Mouse (Mus musculus): ENCODE measurements around the gene Psme2b. TPM values are rescaled to one million over a fixed set of nuclear protein-coding genes. Genes with fewer than 3 reads are reported as not detected.
"Not testable (repeated sequence)": the region's sequence is repeated elsewhere in the genome, so short reads cannot be mapped to it uniquely, and the experiment has no call there.

Psme2b gene
- 2.0 and 2.1 TPM in 2 replicates for total RNA-seq (2012; rRNA removed)

DNA sequence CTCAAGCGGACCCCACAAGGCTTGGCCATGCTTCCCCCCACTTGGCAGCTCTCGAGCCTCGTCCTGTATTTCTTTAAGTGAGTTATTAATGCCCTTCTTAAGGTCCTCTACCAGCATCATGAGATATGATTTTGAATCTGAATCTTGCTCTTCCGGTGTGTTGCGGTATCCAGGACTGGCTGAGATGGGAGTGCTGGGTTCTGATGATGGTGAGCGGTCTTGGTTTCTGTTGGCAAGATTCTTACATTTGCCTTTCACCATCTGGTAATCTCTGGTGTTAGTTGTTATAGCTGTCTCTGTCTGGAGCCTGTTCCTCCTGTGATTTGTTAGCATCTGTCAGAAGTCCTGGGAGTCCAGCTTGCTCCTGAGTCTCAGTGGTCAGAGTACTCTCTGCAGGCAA is at the start of gene Psme2b:
TSS of gene Psme2b (minus strand) at position 101 of the 400 bp plus-strand sequence.
- DNase-seq (ENCODE audit: low read depth, low spot score); H3K36me3 ChIP-seq (ENCODE audit: control insufficient read depth, insufficient read depth, low read length, poor library complexity, severe bottlenecking); H3K4me3 ChIP-seq (ENCODE audit: insufficient read depth in 1 of 2, low read depth in 1 of 2, low read length in 2 of 2, poor library complexity in 1 of 2, severe bottlenecking in 1 of 2); H3K27ac ChIP-seq (ENCODE audit: insufficient read depth, low read depth, low read length, poor library complexity, severe bottlenecking); H3K4me1 ChIP-seq (ENCODE audit: control insufficient read depth in 2 of 2, insufficient read depth in 2 of 2, low read length in 2 of 2, poor library complexity in 1 of 2); H3K9me3 ChIP-seq (ENCODE audit: control insufficient read depth, insufficient read depth, low read depth, low read length); in situ Hi-C loops (cut with MboI; ENCODE audit: low sequenced_read_pairs in 2 of 2, unreplicated experiment in 2 of 2); H3K9ac ChIP-seq (ENCODE audit: insufficient read depth, low read depth, low read length, poor library complexity, severe bottlenecking): not testable (repeated sequence)

DNA sequence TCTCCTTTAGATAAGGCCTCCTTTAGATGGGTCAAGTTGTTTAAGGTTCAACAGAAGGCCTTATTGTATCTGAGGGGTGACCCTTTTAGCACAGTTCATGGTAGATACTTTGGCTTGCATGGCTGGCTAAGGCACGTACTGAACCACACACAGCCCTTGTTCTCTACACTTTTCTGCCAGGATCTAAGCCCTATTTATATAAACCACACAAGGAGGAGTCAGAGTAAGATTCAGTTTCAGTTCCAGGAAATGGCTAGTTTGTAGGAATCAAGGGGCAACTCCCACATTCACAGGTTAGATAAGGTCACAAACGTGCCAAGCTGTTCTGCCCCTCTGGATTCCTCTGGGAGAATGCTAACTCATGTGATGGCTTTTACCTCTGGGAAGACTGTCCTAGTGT is 48.0 kb upstream of the Psme2b start, which contains the start of gene Tgtp1:
TSS of gene Tgtp1 (minus strand) at position 155 of the 400 bp plus-strand sequence.
- in situ Hi-C loops (cut with MboI; ENCODE audit: low sequenced_read_pairs in 2 of 2, unreplicated experiment in 2 of 2): loop anchor here in 1 of 2 experiments (10.0 kb wide), 1 partner anchor 81 kb away; the partner anchor contains the start of gene Ifi47
- H3K9ac ChIP-seq (ENCODE audit: insufficient read depth, low read depth, low read length, poor library complexity, severe bottlenecking); H3K36me3 ChIP-seq (ENCODE audit: control insufficient read depth, insufficient read depth, low read length, poor library complexity, severe bottlenecking); DNase-seq (ENCODE audit: low read depth, low spot score); H3K4me3 ChIP-seq (ENCODE audit: insufficient read depth in 1 of 2, low read depth in 1 of 2, low read length in 2 of 2, poor library complexity in 1 of 2, severe bottlenecking in 1 of 2); H3K9me3 ChIP-seq (ENCODE audit: control insufficient read depth, insufficient read depth, low read depth, low read length); H3K4me1 ChIP-seq (ENCODE audit: control insufficient read depth in 2 of 2, insufficient read depth in 2 of 2, low read length in 2 of 2, poor library complexity in 1 of 2); H3K27ac ChIP-seq (ENCODE audit: insufficient read depth, low read depth, low read length, poor library complexity, severe bottlenecking): not testable (repeated sequence)

DNA sequence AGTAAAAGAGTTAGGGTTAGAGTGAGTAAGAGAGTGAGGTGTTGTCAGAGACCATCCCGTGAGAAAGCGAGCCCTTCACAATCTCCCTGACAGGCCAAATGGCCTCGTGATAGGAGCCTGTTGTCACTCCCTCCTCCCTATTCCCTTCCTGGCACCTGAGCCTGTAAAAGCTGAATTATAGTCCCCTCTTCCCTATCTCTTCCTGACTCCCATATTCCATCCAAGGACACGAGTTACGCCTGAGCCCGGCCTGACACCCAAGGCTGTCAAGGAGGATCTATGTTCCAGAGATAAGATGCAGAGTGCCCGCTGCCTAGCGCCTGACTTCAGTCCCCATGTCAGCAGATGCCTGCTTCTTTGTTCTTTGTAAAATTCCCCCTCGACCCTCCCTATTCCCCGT is 47.3 kb upstream of the Psme2b start:
- not testable (repeated sequence) for H3K4me3 ChIP-seq (ENCODE audit: insufficient read depth in 1 of 2, low read depth in 1 of 2, low read length in 2 of 2, poor library complexity in 1 of 2, severe bottlenecking in 1 of 2); H3K27ac ChIP-seq (ENCODE audit: insufficient read depth, low read depth, low read length, poor library complexity, severe bottlenecking); H3K9ac ChIP-seq (ENCODE audit: insufficient read depth, low read depth, low read length, poor library complexity, severe bottlenecking); H3K9me3 ChIP-seq (ENCODE audit: control insufficient read depth, insufficient read depth, low read depth, low read length); DNase-seq (ENCODE audit: low read depth, low spot score); H3K4me1 ChIP-seq (ENCODE audit: control insufficient read depth in 2 of 2, insufficient read depth in 2 of 2, low read length in 2 of 2, poor library complexity in 1 of 2); H3K36me3 ChIP-seq (ENCODE audit: control insufficient read depth, insufficient read depth, low read length, poor library complexity, severe bottlenecking)
- in situ Hi-C loops (cut with MboI; ENCODE audit: low sequenced_read_pairs in 2 of 2, unreplicated experiment in 2 of 2): loop anchor here in 1 of 2 experiments (10.0 kb wide), 1 partner anchor 82 kb away; the partner anchor contains the start of gene Ifi47

DNA sequence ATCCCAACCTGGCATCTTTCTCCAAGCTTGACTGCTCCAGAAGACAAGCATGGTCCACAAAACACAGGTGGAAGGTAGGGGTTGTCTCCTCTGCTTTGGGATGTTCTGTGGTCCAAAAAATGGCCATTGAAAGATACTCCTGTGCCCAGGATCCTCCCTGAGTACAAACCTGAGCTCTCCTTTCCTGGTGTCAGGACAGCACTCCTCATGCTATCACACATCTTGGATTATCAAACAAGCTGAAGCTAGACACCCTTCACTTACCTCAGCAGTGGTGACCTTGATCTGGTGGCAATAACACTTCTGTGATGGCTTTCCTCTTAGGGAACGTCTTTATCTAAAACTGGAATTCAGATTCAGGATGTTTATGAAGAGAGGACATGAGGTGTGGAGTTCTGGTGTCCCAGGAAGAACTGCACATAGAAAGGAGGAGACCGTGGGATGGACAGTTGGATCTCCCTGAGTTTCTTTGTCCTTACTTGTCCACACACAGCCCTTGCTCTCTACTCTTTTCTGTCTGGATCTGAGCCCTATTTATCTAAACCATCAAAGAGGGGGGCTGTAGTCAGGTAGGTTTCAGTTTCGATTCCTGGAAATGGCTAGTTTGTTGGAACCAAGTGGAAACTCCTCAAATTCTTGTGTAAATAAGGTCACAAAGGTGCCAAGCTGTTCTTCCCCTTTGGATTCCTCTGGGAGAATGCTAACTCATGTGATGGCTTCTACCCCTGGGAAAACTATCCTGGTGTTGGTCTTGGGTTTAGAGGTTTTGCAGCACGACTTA is 45.9 kb upstream of the Psme2b start, which contains the start of gene Gm12185:
TSS of gene Gm12185 (minus strand) at position 487 of the 781 bp plus-strand sequence.
- in situ Hi-C loops (cut with MboI; ENCODE audit: low sequenced_read_pairs in 2 of 2, unreplicated experiment in 2 of 2): loop anchor here in 1 of 2 experiments (10.0 kb wide), 1 partner anchor 83 kb away; the partner anchor contains the start of gene Ifi47
- not testable (repeated sequence) for H3K36me3 ChIP-seq (ENCODE audit: control insufficient read depth, insufficient read depth, low read length, poor library complexity, severe bottlenecking)

DNA sequence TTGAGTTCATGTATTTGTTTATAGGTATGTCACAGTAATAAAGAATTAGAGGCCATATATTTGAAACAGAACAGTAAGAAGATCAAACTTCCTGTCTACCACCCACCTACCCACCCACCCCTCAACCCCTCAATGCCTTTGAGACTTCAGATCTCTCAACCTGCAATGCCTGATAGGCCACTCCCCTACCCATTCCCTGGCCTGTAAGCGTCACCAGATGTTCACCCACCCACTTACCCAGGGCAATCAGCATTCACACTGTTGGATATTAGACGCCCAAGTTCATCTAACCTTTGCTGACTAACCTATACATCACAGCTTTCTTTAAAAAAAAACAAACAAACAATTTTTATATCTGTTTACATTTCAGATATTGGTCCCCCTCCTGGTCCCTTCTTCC is 44.0 kb upstream of the Psme2b start:
- not testable (repeated sequence) for H3K27ac ChIP-seq (ENCODE audit: insufficient read depth, low read depth, low read length, poor library complexity, severe bottlenecking); H3K36me3 ChIP-seq (ENCODE audit: control insufficient read depth, insufficient read depth, low read length, poor library complexity, severe bottlenecking); H3K9me3 ChIP-seq (ENCODE audit: control insufficient read depth, insufficient read depth, low read depth, low read length); H3K4me3 ChIP-seq (ENCODE audit: insufficient read depth in 1 of 2, low read depth in 1 of 2, low read length in 2 of 2, poor library complexity in 1 of 2, severe bottlenecking in 1 of 2); DNase-seq (ENCODE audit: low read depth, low spot score); H3K4me1 ChIP-seq (ENCODE audit: control insufficient read depth in 2 of 2, insufficient read depth in 2 of 2, low read length in 2 of 2, poor library complexity in 1 of 2); H3K9ac ChIP-seq (ENCODE audit: insufficient read depth, low read depth, low read length, poor library complexity, severe bottlenecking)
- in situ Hi-C loops (cut with MboI; ENCODE audit: low sequenced_read_pairs in 2 of 2, unreplicated experiment in 2 of 2): loop anchor here in 1 of 2 experiments (10.0 kb wide), 1 partner anchor 85 kb away; the partner anchor contains the start of gene Ifi47

More for the DNA sequence above, 45.9 kb upstream of the Psme2b start, which contains the start of gene Gm12185:
- DNase-seq (ENCODE audit: low read depth, low spot score); H3K4me1 ChIP-seq (ENCODE audit: control insufficient read depth in 2 of 2, insufficient read depth in 2 of 2, low read length in 2 of 2, poor library complexity in 1 of 2); H3K27ac ChIP-seq (ENCODE audit: insufficient read depth, low read depth, low read length, poor library complexity, severe bottlenecking); H3K9me3 ChIP-seq (ENCODE audit: control insufficient read depth, insufficient read depth, low read depth, low read length); H3K4me3 ChIP-seq (ENCODE audit: insufficient read depth in 1 of 2, low read depth in 1 of 2, low read length in 2 of 2, poor library complexity in 1 of 2, severe bottlenecking in 1 of 2); H3K9ac ChIP-seq (ENCODE audit: insufficient read depth, low read depth, low read length, poor library complexity, severe bottlenecking): not testable (repeated sequence)

GRCm38 (mm10) chr11:48988219-48988618 is 42.2 kb upstream of the Psme2b start:
- H3K4me1 ChIP-seq (ENCODE audit: control insufficient read depth in 2 of 2, insufficient read depth in 2 of 2, low read length in 2 of 2, poor library complexity in 1 of 2); H3K9me3 ChIP-seq (ENCODE audit: control insufficient read depth, insufficient read depth, low read depth, low read length); DNase-seq (ENCODE audit: low read depth, low spot score); H3K4me3 ChIP-seq (ENCODE audit: insufficient read depth in 1 of 2, low read depth in 1 of 2, low read length in 2 of 2, poor library complexity in 1 of 2, severe bottlenecking in 1 of 2); H3K9ac ChIP-seq (ENCODE audit: insufficient read depth, low read depth, low read length, poor library complexity, severe bottlenecking); in situ Hi-C loops (cut with MboI; ENCODE audit: low sequenced_read_pairs in 2 of 2, unreplicated experiment in 2 of 2); H3K36me3 ChIP-seq (ENCODE audit: control insufficient read depth, insufficient read depth, low read length, poor library complexity, severe bottlenecking); H3K27ac ChIP-seq (ENCODE audit: insufficient read depth, low read depth, low read length, poor library complexity, severe bottlenecking): not testable (repeated sequence)

DNA sequence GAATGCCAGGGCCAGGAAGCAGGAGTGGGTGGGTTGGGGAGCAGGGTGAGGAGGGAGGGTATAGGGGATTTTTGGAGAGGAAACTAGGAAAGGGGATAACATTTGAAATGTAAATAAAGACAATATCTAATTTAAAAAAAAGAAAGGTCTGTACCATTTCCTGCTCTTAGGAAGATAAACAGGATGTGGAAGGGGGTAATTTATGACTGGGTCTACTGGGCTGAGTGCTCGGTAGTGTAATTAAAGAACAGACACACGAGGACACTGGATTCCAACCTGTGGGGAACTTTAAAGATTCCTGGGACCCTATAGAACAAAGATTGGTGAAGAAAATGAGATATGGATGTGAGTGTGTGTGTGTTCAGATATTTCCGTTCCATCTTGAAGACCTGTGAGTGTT is 36.9 kb upstream of the Psme2b start:
- H3K4me3 ChIP-seq (ENCODE audit: insufficient read depth in 1 of 2, low read depth in 1 of 2, low read length in 2 of 2, poor library complexity in 1 of 2, severe bottlenecking in 1 of 2); in situ Hi-C loops (cut with MboI; ENCODE audit: low sequenced_read_pairs in 2 of 2, unreplicated experiment in 2 of 2); H3K9me3 ChIP-seq (ENCODE audit: control insufficient read depth, insufficient read depth, low read depth, low read length); DNase-seq (ENCODE audit: low read depth, low spot score); H3K36me3 ChIP-seq (ENCODE audit: control insufficient read depth, insufficient read depth, low read length, poor library complexity, severe bottlenecking); H3K4me1 ChIP-seq (ENCODE audit: control insufficient read depth in 2 of 2, insufficient read depth in 2 of 2, low read length in 2 of 2, poor library complexity in 1 of 2); H3K9ac ChIP-seq (ENCODE audit: insufficient read depth, low read depth, low read length, poor library complexity, severe bottlenecking); H3K27ac ChIP-seq (ENCODE audit: insufficient read depth, low read depth, low read length, poor library complexity, severe bottlenecking): not testable (repeated sequence)

- H3K9me3 ChIP-seq (ENCODE audit: control insufficient read depth, insufficient read depth, low read depth, low read length); H3K4me1 ChIP-seq (ENCODE audit: control insufficient read depth in 2 of 2, insufficient read depth in 2 of 2, low read length in 2 of 2, poor library complexity in 1 of 2); DNase-seq (ENCODE audit: low read depth, low spot score); in situ Hi-C loops (cut with MboI; ENCODE audit: low sequenced_read_pairs in 2 of 2, unreplicated experiment in 2 of 2); H3K36me3 ChIP-seq (ENCODE audit: control insufficient read depth, insufficient read depth, low read length, poor library complexity, severe bottlenecking); H3K27ac ChIP-seq (ENCODE audit: insufficient read depth, low read depth, low read length, poor library complexity, severe bottlenecking); H3K4me3 ChIP-seq (ENCODE audit: insufficient read depth in 1 of 2, low read depth in 1 of 2, low read length in 2 of 2, poor library complexity in 1 of 2, severe bottlenecking in 1 of 2); H3K9ac ChIP-seq (ENCODE audit: insufficient read depth, low read depth, low read length, poor library complexity, severe bottlenecking): not testable (repeated sequence)
Observed at GRCm38 (mm10) chr11:48980052-48980451, 34.1 kb upstream of the Psme2b start.
